Mouse (Mus musculus): ENCODE results near the gene Kat2b. TPM values are rescaled to one million over a fixed set of nuclear protein-coding genes. Genes with fewer than 3 reads are reported as not detected.

The Kat2b gene
- 19.0 TPM for polyA plus RNA-seq (2014; fragmentation: Illumina TruSeq; extraction: RNeasy Lipid Tissue Mini Kit (QIAGEN cat#74804); ENCODE audit: insufficient read depth, low read depth, low replicate concordance)

DNA sequence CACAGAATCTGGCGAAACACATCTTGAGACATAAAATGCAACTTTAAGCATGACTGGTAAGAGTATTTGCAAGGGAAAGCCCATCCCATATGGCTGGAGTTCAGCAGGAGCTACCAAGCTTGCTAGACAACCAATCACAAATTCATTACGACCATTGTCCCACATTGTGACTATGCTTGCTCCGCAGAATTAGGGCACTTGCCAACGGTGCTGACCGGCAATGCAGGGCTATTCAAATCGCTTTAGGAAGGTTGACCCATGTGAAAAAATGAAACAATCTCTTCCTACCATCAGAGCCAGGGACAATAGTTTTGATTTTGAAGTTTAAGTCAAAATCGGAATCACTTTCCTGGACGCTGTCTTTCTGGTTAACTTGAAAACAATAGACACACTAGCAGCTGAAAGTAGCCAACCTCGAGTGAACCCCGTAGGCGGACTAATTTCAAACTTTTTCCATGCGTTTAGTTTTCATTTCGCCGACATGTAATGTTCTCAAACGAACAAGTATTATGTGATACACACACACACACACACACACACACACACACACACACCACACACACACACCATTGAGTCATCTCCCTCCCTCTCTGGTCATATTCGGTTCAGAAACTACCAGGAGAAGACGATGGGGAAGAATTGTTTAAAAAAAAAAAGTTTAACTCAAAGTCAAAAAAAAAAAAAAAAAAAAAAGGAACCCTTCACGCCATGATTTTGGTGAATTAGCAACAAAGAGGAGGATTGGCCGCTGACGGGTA, at the start of gene Kat2b:
TSS of gene Kat2b (plus strand) at position 701 of the 758 bp plus-strand sequence.

DNA sequence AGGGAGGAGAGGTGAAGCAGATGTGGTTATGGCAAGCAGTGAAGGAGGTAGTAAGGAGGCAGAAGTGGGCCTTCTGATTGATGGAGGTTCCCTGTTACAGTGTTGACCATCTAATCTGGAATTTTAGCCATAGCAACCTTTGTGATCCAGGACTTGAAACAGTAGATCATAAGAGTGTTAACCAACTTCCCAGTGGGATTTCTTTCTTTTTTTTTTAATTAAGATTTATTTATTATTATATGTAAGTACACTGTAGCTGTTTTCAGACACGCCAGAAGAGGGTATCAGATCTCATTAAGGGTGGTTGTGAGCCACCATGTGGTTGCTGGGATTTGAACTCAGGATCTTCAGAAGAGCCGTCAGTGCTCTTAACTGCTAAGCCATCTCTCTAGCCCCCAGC, 27.3 kb upstream of the Kat2b start, which contains the start of gene Pp2d1:
TSS of gene Pp2d1 (minus strand) at position 101 of the 400 bp plus-strand sequence.

DNA sequence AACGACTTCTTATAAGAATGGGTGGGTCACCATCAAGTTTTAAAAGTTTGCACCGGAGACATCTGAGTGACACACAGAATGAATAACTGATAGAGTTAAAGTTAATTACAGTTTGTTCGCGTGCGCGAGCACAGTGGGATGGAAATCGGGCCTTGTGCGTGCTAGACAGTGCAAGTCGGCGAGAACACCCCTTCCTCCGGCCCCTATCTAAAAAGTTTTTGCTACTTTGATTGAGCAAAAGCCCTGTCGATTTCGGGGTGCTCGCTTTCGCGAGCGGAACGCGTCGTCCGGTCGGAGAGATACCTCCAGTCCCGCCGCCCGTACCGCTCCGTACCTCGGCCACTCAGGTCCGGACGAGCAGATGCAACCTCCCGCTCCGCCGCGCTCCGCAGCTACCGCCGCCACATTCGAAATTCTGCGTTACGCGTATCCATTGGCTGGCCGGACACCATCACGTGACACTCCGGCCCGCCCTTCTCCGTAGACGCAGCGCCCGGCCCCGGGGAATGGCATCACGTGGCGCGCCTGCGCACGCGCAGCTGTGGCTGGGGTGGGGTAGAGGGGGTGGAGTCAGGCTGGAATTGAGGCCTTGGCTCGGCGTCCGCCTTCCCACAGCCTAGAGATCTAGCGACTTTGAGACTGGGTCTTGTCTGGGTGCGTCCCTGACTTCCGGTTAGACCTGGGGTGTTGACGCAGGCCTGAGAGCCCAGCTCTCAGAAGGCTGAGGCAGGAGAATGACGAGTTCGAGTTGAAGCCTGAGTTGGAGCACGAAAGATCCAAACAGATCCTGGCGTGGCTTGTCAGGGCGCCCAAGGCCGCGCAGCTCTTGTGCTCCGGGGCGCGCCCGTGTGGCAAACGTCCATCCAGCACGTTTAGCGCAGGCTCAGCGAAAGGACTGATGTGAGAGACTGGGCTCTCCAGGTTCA, 122.5 kb downstream of the Kat2b start, which contains the start of gene Sgo1:
TSS of gene Sgo1 (minus strand) at position 457 of the 926 bp plus-strand sequence.

Other genes starting within 250 kb of the Kat2b start
- 0.81 TPM for gene Efhb, start 103.5 kb upstream of the Kat2b start, polyA plus RNA-seq (2014; fragmentation: Illumina TruSeq; extraction: RNeasy Lipid Tissue Mini Kit (QIAGEN cat#74804); ENCODE audit: insufficient read depth, low read depth, low replicate concordance)
- 50.8 TPM for gene Rab5a, start 87.6 kb upstream of the Kat2b start, polyA plus RNA-seq (2014; fragmentation: Illumina TruSeq; extraction: RNeasy Lipid Tissue Mini Kit (QIAGEN cat#74804); ENCODE audit: insufficient read depth, low read depth, low replicate concordance)
- not detected for gene Pp2d1, start 27.4 kb upstream of the Kat2b start, polyA plus RNA-seq (2014; fragmentation: Illumina TruSeq; extraction: RNeasy Lipid Tissue Mini Kit (QIAGEN cat#74804); ENCODE audit: insufficient read depth, low read depth, low replicate concordance)
- gene Sgo1, start 122.5 kb downstream of the Kat2b start, polyA plus RNA-seq (2014; fragmentation: Illumina TruSeq; extraction: RNeasy Lipid Tissue Mini Kit (QIAGEN cat#74804); ENCODE audit: insufficient read depth, low read depth, low replicate concordance): 0.13 TPM

Data from lung, adult 10 weeks (tissue).